Comparison of ENCODE assay signal across 29 mouse cellular contexts in the genomic region with DNA sequence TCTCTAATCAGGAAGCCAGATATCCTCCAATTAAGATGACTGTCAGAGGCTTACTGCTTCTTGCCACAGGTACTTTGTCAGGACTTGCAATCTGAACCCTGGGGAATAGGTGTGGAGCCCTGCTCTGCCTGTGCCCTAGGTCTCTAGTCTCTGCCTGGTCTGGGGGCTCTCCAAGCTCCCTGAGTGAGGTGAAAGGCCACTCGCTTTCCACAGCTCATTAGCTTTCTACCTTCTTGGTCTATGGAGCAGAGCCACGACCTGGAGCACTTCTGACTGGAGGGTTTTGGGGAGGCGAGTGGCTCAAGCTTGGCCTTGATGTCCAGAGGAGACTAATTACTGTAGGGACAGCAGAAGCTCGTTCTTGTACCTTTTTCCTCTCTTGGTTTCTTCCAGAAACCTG.
DNase-seq lines count a peak whose midpoint lies in the region; ATAC-seq and TF ChIP-seq lines count a peak whose summit lies in the region.
"Had no signal": no experiment of that assay in that cellular context is flagged by ENCODE, and none has a peak within 500 bp of the region (broad histone marks: within the 10 kb centered on the region; RNA-seq: fewer than 3 reads in every experiment).

No protein-coding gene starts in this region.

- TF ChIP-seq CTCF in left cerebral cortex, adult 2 months (IDR thresholded peaks at IDR 0.05) = no peak

- DNase-seq in kidney, adult 8-10 months = no peak
- no peak for DNase-seq in left cerebral cortex, adult 2 months (ENCODE audit: extremely low spot score in 1 of 2, low spot score in 2 of 2)
- no peak for DNase-seq in left cerebral cortex, adult 9 months (ENCODE audit: low spot score in 2 of 2)
- no peak for DNase-seq in B cell, adult 2 months
- DNase-seq: adrenal gland, postnatal 14 days; cerebellum, adult 11 months; cerebellum, adult 9-11 months; embryo, embryonic 11 days; gastrocnemius, postnatal 14 days; heart, postnatal 14 days; kidney, adult 9 months; liver, postnatal 0 days; lung, postnatal 36 days; right cerebral cortex, postnatal 4 days; thymus, adult 18-20 months; thymus, postnatal 25 days had no signal

- 39% methylated on average over 4 of the region's 4 CpGs for WGBS in kidney, embryonic 14.5 days
- WGBS in forebrain, embryonic 13.5 days = 57% methylated on average over 4 of the region's 4 CpGs
- 48% methylated on average over 4 of the region's 4 CpGs for WGBS in limb, embryonic 13.5 days

- intact Hi-C loops in left cerebral cortex, adult 2 months (cut with DNase I) = no loop called here

- no peak overlapping the region for H3K4me3 ChIP-seq in kidney, embryonic 14.5 days (ENCODE audit: low read length)
- H3K4me3 ChIP-seq in left cerebral cortex, adult 2 months = no peak overlapping the region
- H3K4me3 ChIP-seq in forebrain, embryonic 13.5 days = no peak overlapping the region
- H3K4me3 ChIP-seq in limb, embryonic 13.5 days = no peak overlapping the region
- H3K4me3 ChIP-seq: embryonic facial prominence, embryonic 13.5 days; erythroblast, embryonic 14.5 days; limb, embryonic 12.5 days; midbrain, embryonic 12.5 days; neural tube, embryonic 13.5 days had no signal

- no peaks in the 10 kb centered on the region for H3K9me3 ChIP-seq in kidney, embryonic 14.5 days (ENCODE audit: control insufficient read depth, low read length)
- H3K9me3 ChIP-seq in forebrain, embryonic 13.5 days (replicated peaks) = no peaks in the 10 kb centered on the region
- no peaks in the 10 kb centered on the region for H3K9me3 ChIP-seq in limb, embryonic 13.5 days
- H3K9me3 ChIP-seq: embryonic facial prominence, embryonic 13.5 days; limb, embryonic 12.5 days; midbrain, embryonic 12.5 days; neural tube, embryonic 13.5 days had no signal

- no peak overlapping the region for H3K4me2 ChIP-seq in kidney, embryonic 14.5 days (replicated peaks; ENCODE audit: low read depth, low read length)
- H3K4me2 ChIP-seq in forebrain, embryonic 13.5 days = no peak overlapping the region
- no peak overlapping the region for H3K4me2 ChIP-seq in limb, embryonic 13.5 days (replicated peaks)
- H3K4me2 ChIP-seq: embryonic facial prominence, embryonic 13.5 days; limb, embryonic 12.5 days; liver, embryonic 11.5 days; midbrain, embryonic 12.5 days; neural tube, embryonic 13.5 days had no signal

- ATAC-seq in kidney, embryonic 14.5 days (ENCODE audit: low FRiP score, low TSS enrichment) = peak; percentile 76
- no peak for ATAC-seq in forebrain, embryonic 13.5 days
- ATAC-seq in limb, embryonic 13.5 days (ENCODE audit: low FRiP score, low read depth) = no peak
- ATAC-seq: hindbrain, postnatal 0 days; intestine, embryonic 16.5 days; liver, postnatal 0 days; Patski had no signal

- H3K4me1 ChIP-seq in kidney, embryonic 14.5 days (ENCODE audit: control insufficient read depth, insufficient read depth, low read length) = peaks cover 14% of the 10 kb centered on the region
- peaks cover 34% of the 10 kb centered on the region for H3K4me1 ChIP-seq in forebrain, embryonic 13.5 days
- H3K4me1 ChIP-seq in limb, embryonic 13.5 days = peaks cover 34% of the 10 kb centered on the region

- no peak overlapping the region for H3K9ac ChIP-seq in kidney, embryonic 14.5 days (ENCODE audit: low read depth, low read length)
- no peak overlapping the region for H3K9ac ChIP-seq in forebrain, embryonic 13.5 days
- peak overlapping the region; percentile 36; the same call in 1 of the 2 replicates for H3K9ac ChIP-seq in limb, embryonic 13.5 days
- H3K9ac ChIP-seq: embryonic facial prominence, embryonic 13.5 days; limb, embryonic 12.5 days; liver, postnatal 0 days; midbrain, embryonic 12.5 days; neural tube, embryonic 13.5 days had no signal

- H3K36me3 ChIP-seq in kidney, embryonic 14.5 days (ENCODE audit: control insufficient read depth, insufficient read depth, low read length) = peaks cover 7% of the 10 kb centered on the region; the same call in 1 of the 2 replicates
- peaks cover 19% of the 10 kb centered on the region; the same call in 1 of the 2 replicates for H3K36me3 ChIP-seq in forebrain, embryonic 13.5 days (ENCODE audit: poor library complexity, severe bottlenecking)
- H3K36me3 ChIP-seq in limb, embryonic 13.5 days = peaks cover 14% of the 10 kb centered on the region
- H3K36me3 ChIP-seq: neural tube, embryonic 13.5 days had no signal

- H3K27me3 ChIP-seq in kidney, embryonic 14.5 days (ENCODE audit: control insufficient read depth, insufficient read depth, low read length) = no peaks in the 10 kb centered on the region
- H3K27me3 ChIP-seq in forebrain, embryonic 13.5 days = no peaks in the 10 kb centered on the region
- H3K27me3 ChIP-seq in limb, embryonic 13.5 days = peaks cover 18% of the 10 kb centered on the region; the same call in 1 of the 2 replicates
- H3K27me3 ChIP-seq: embryonic facial prominence, embryonic 13.5 days; neural tube, embryonic 13.5 days; Patski had no signal

- no peak overlapping the region for H3K27ac ChIP-seq in kidney, embryonic 14.5 days (ENCODE audit: low read depth, low read length)
- peak overlapping the region; percentile 70; the same call in 1 of the 2 replicates for H3K27ac ChIP-seq in left cerebral cortex, adult 2 months
- H3K27ac ChIP-seq in forebrain, embryonic 13.5 days = peak overlapping the region; percentile 65
- no peak overlapping the region for H3K27ac ChIP-seq in limb, embryonic 13.5 days
- H3K27ac ChIP-seq: embryonic facial prominence, embryonic 13.5 days; hindbrain, postnatal 0 days; limb, embryonic 12.5 days; midbrain, embryonic 12.5 days; neural tube, embryonic 13.5 days; stomach, postnatal 0 days had no signal

Comparison
In these comparisons a context has a peak if more than half of its experiments do, and no peak if none do; other contexts are left out.
1. H3K27ac ChIP-seq: peak in left cerebral cortex, adult 2 months (single experiment) and forebrain, embryonic 13.5 days (single experiment); none in kidney, embryonic 14.5 days (single experiment) and limb, embryonic 13.5 days (single experiment).